Mouse (Mus musculus): ENCODE measurements around the gene Fam20c. TPM values are rescaled to one million over a fixed set of nuclear protein-coding genes. Genes with fewer than 3 reads are reported as not detected.

Fam20c gene
- polyA plus RNA-seq, 1 experiment from 2014 or later = 2.5 TPM

- no peaks in the 10 kb centered on the region for H3K36me3 ChIP-seq (ENCODE audit: control insufficient read depth, insufficient read depth)
- ATAC-seq = no peak
- no peak overlapping the region for H3K9ac ChIP-seq (ENCODE audit: low read depth, low read length)
- no peak for TF ChIP-seq CTCF (IDR thresholded peaks at IDR 0.05; ENCODE audit: low read depth)
- H3K9me3 ChIP-seq (ENCODE audit: control insufficient read depth) = no peaks in the 10 kb centered on the region
- 72% methylated on average over 5 of the region's 5 CpGs for WGBS
- no peak overlapping the region for H3K27ac ChIP-seq (ENCODE audit: low read depth, low read length)
- no peak overlapping the region for H3K4me2 ChIP-seq (replicated peaks; ENCODE audit: low read depth)
- 0 out of 2 replicates have a peak, but pooled peaks cover 3% of the 10 kb centered on the region for H3K27me3 ChIP-seq (replicated peaks; ENCODE audit: control insufficient read depth, insufficient read depth, low read length)
- no peak overlapping the region for H3K4me3 ChIP-seq (ENCODE audit: low read depth, low read length)
- H3K4me1 ChIP-seq (replicated peaks; ENCODE audit: control insufficient read depth, insufficient read depth, low read length) = no peaks in the 10 kb centered on the region
Observed at GRCm38 (mm10) chr5:138741516-138741915, 12.8 kb upstream of the Fam20c start.

GRCm38 (mm10) chr5:138742281-138742680, 12.0 kb upstream of the Fam20c start:
- WGBS = 31% methylated on average over 5 of the region's 5 CpGs
- ATAC-seq = peak; percentile 69; the same call in 1 of the 2 replicates
- Histone ChIP-seq H3K4me1 (replicated peaks; ENCODE audit: control insufficient read depth, insufficient read depth, low read length) (no peaks in the 10 kb centered on the region), H3K27ac (ENCODE audit: low read depth, low read length) (no peak overlapping the region), H3K9ac (ENCODE audit: low read depth, low read length) (no peak overlapping the region), H3K4me2 (replicated peaks; ENCODE audit: low read depth) (no peak overlapping the region), H3K4me3 (ENCODE audit: low read depth, low read length) (no peak overlapping the region), H3K9me3 (ENCODE audit: control insufficient read depth) (no peaks in the 10 kb centered on the region), H3K27me3 (replicated peaks; ENCODE audit: control insufficient read depth, insufficient read depth, low read length) (0 out of 2 replicates have a peak, but pooled peaks cover 3% of the 10 kb centered on the region), H3K36me3 (ENCODE audit: control insufficient read depth, insufficient read depth) (no peaks in the 10 kb centered on the region)
- TF ChIP-seq CTCF (IDR thresholded peaks at IDR 0.05; ENCODE audit: low read depth) = no peak

GRCm38 (mm10) chr5:138743631-138744030, 10.7 kb upstream of the Fam20c start:
- no peaks in the 10 kb centered on the region for H3K36me3 ChIP-seq (ENCODE audit: control insufficient read depth, insufficient read depth)
- H3K4me3 ChIP-seq (ENCODE audit: low read depth, low read length) = no peak overlapping the region
- ATAC-seq = no peak
- no peaks in the 10 kb centered on the region for H3K9me3 ChIP-seq (ENCODE audit: control insufficient read depth)
- H3K27ac ChIP-seq (ENCODE audit: low read depth, low read length) = no peak overlapping the region
- TF ChIP-seq CTCF (IDR thresholded peaks at IDR 0.05; ENCODE audit: low read depth) = no peak
- H3K4me2 ChIP-seq (replicated peaks; ENCODE audit: low read depth) = no peak overlapping the region
- no peaks in the 10 kb centered on the region for H3K4me1 ChIP-seq (replicated peaks; ENCODE audit: control insufficient read depth, insufficient read depth, low read length)
- H3K27me3 ChIP-seq (replicated peaks; ENCODE audit: control insufficient read depth, insufficient read depth, low read length) = 0 out of 2 replicates have a peak, but pooled peaks cover 3% of the 10 kb centered on the region
- H3K9ac ChIP-seq (ENCODE audit: low read depth, low read length) = no peak overlapping the region
- 19% methylated on average over 2 of the region's 2 CpGs for WGBS

GRCm38 (mm10) chr5:138745378-138746099, 8.8 kb upstream of the Fam20c start:
- no peak for ATAC-seq
- H3K4me2 ChIP-seq (replicated peaks; ENCODE audit: low read depth) = no peak overlapping the region
- 94% methylated on average over 5 of the region's 5 CpGs for WGBS

GRCm38 (mm10) chr5:138753269-138753668, 1.0 kb upstream of the Fam20c start:
- no peak overlapping the region for H3K9ac ChIP-seq (ENCODE audit: low read depth, low read length)
- 81% methylated on average over 4 of the region's 4 CpGs for WGBS
- H3K4me2 ChIP-seq (replicated peaks; ENCODE audit: low read depth) = no peak overlapping the region
- no peaks in the 10 kb centered on the region for H3K36me3 ChIP-seq (ENCODE audit: control insufficient read depth, insufficient read depth)
- H3K27ac ChIP-seq (ENCODE audit: low read depth, low read length) = no peak overlapping the region
- no peak for TF ChIP-seq CTCF (IDR thresholded peaks at IDR 0.05; ENCODE audit: low read depth)
- peaks cover 44% of the 10 kb centered on the region for H3K27me3 ChIP-seq (replicated peaks; ENCODE audit: control insufficient read depth, insufficient read depth, low read length)
- no peaks in the 10 kb centered on the region for H3K9me3 ChIP-seq (ENCODE audit: control insufficient read depth)
- ATAC-seq = no peak
- H3K4me3 ChIP-seq (ENCODE audit: low read depth, low read length) = no peak overlapping the region
- peaks cover 11% of the 10 kb centered on the region; the same call in 1 of the 2 replicates for H3K4me1 ChIP-seq (replicated peaks; ENCODE audit: control insufficient read depth, insufficient read depth, low read length)

More at GRCm38 (mm10) chr5:138745378-138746099, 8.8 kb upstream of the Fam20c start:
- no peaks in the 10 kb centered on the region for H3K4me1 ChIP-seq (replicated peaks; ENCODE audit: control insufficient read depth, insufficient read depth, low read length)
- H3K9me3 ChIP-seq (ENCODE audit: control insufficient read depth) = no peaks in the 10 kb centered on the region
- H3K4me3 ChIP-seq (ENCODE audit: low read depth, low read length) = no peak overlapping the region
- H3K36me3 ChIP-seq (ENCODE audit: control insufficient read depth, insufficient read depth) = no peaks in the 10 kb centered on the region
- H3K27ac ChIP-seq (ENCODE audit: low read depth, low read length) = no peak overlapping the region
- no peaks in the 10 kb centered on the region for H3K27me3 ChIP-seq (replicated peaks; ENCODE audit: control insufficient read depth, insufficient read depth, low read length)
- TF ChIP-seq CTCF (IDR thresholded peaks at IDR 0.05; ENCODE audit: low read depth) = no peak
- H3K9ac ChIP-seq (ENCODE audit: low read depth, low read length) = no peak overlapping the region

GRCm38 (mm10) chr5:138753946-138754302, 390 bp upstream of the Fam20c start:
- H3K9me3 ChIP-seq (ENCODE audit: control insufficient read depth) = no peaks in the 10 kb centered on the region
- no peak overlapping the region for H3K9ac ChIP-seq (ENCODE audit: low read depth, low read length)
- peaks cover 44% of the 10 kb centered on the region for H3K27me3 ChIP-seq (replicated peaks; ENCODE audit: control insufficient read depth, insufficient read depth, low read length)
- H3K4me3 ChIP-seq (ENCODE audit: low read depth, low read length) = peak overlapping the region; percentile 53
- ATAC-seq = no peak
- WGBS = 18% methylated on average over 9 of the region's 9 CpGs
- peak overlapping the region; percentile 57; the same call in 1 of the 2 replicates for H3K27ac ChIP-seq (ENCODE audit: low read depth, low read length)
- peaks cover 11% of the 10 kb centered on the region; the same call in 1 of the 2 replicates for H3K4me1 ChIP-seq (replicated peaks; ENCODE audit: control insufficient read depth, insufficient read depth, low read length)
- no peaks in the 10 kb centered on the region for H3K36me3 ChIP-seq (ENCODE audit: control insufficient read depth, insufficient read depth)
- no peak for TF ChIP-seq CTCF (IDR thresholded peaks at IDR 0.05; ENCODE audit: low read depth)
- H3K4me2 ChIP-seq (replicated peaks; ENCODE audit: low read depth) = peak overlapping the region; percentile 94
